Mouse (Mus musculus) bone marrow macrophage, adult 2 months (primary cell): ENCODE measurements around the gene Cadm2.

ENCODE experiments used
- CTCF ChIP-seq: IDR thresholded peaks from 2 replicates; pipeline ENCODE4 v1.5.1; 2012; ENCODE audit warnings: low read depth, mild to moderate bottlenecking, low read length, moderate library complexity
- POLR2A ChIP-seq: IDR thresholded peaks from 2 replicates; pipeline ENCODE4 v1.6.1; 2012; ENCODE audit warnings: mild to moderate bottlenecking, low read depth, low read length, borderline replicate concordance

DNA sequence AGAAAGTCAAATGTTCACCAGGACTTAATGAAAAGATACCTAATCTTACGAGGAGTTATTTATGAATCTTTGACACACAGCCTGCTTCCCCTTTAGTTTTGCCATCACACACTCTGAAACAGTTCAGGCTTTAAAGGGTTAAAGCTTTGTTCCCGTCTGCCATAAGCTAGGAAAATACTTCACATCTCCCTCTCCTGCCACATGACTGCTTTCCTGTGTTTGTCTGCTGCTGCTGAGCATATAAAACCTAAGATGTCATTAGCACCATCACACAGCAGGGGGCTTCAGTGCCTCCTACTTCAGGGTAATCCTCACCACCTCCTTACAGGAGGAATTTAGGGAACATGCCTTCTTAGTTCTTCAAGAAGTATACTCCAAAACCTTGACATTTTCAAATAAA is 6.8 kb downstream of the Cadm2 start:
- TF ChIP-seq CTCF = no peak
- TF ChIP-seq POLR2A = no peak
